Comparison of ENCODE assay signal across 20 mouse cellular contexts in the genomic region with DNA sequence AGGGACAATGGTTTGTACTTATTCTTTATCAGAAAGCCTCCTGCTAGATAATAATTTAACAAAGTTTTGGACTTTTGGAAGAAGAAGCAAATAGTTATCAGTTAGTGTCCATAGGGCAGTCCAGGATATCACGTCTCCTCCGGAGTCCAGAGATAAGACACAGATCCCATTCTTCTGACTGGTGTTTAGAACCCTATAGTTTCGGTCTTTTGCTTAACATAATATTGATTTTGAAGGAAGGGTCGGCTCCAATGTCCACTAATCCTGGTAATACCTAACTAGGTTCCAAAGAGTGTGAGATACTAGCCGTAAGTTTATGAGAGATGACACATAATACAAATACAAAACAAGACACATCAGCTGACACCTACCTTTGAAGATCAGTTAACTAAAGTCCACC.
DNase-seq lines count a peak whose midpoint lies in the region; ATAC-seq and TF ChIP-seq lines count a peak whose summit lies in the region.
"Had no signal": no experiment of that assay in that cellular context is flagged by ENCODE, and none has a peak within 500 bp of the region (broad histone marks: within the 10 kb centered on the region; RNA-seq: fewer than 3 reads in every experiment).

No protein-coding gene starts in this region.

- no peak overlapping the region for H3K4me2 ChIP-seq in liver, embryonic 15.5 days
- H3K4me2 ChIP-seq in liver, embryonic 11.5 days = no peak overlapping the region
- H3K4me2 ChIP-seq in intestine, embryonic 15.5 days (replicated peaks) = no peak overlapping the region
- H3K4me2 ChIP-seq in intestine, embryonic 16.5 days (ENCODE audit: low read depth, low read length) = no peak overlapping the region
- H3K4me2 ChIP-seq in liver, postnatal 0 days (ENCODE audit: low read depth, low read length) = no peak overlapping the region
- H3K4me2 ChIP-seq in heart, embryonic 12.5 days = no peak overlapping the region
- H3K4me2 ChIP-seq in lung, postnatal 0 days (replicated peaks; ENCODE audit: low read depth, low read length) = no peak overlapping the region
- no peak overlapping the region for H3K4me2 ChIP-seq in midbrain, embryonic 15.5 days
- H3K4me2 ChIP-seq: embryonic facial prominence, embryonic 12.5 days; forebrain, embryonic 13.5 days; forebrain, embryonic 15.5 days had no signal

- WGBS in liver, embryonic 15.5 days (ENCODE audit: insufficient replicate concordance) = 58% methylated on average over 5 of the region's 5 CpGs
- 69% methylated on average over 5 of the region's 5 CpGs for WGBS in liver, embryonic 11.5 days
- 68% methylated on average over 5 of the region's 5 CpGs for WGBS in intestine, embryonic 15.5 days
- 72% methylated on average over 5 of the region's 5 CpGs for WGBS in intestine, embryonic 16.5 days
- WGBS in liver, postnatal 0 days (ENCODE audit: insufficient replicate concordance) = 52% methylated on average over 5 of the region's 5 CpGs
- 58% methylated on average over 5 of the region's 5 CpGs for WGBS in heart, embryonic 12.5 days
- WGBS in lung, postnatal 0 days = 54% methylated on average over 5 of the region's 5 CpGs
- WGBS in midbrain, embryonic 15.5 days = 89% methylated on average over 5 of the region's 5 CpGs

- no peak overlapping the region for H3K4me3 ChIP-seq in liver, embryonic 15.5 days (replicated peaks)
- no peak overlapping the region for H3K4me3 ChIP-seq in liver, embryonic 11.5 days (ENCODE audit: low read depth, low read length)
- H3K4me3 ChIP-seq in intestine, embryonic 15.5 days (replicated peaks) = no peak overlapping the region
- no peak overlapping the region for H3K4me3 ChIP-seq in intestine, embryonic 16.5 days (ENCODE audit: low read length)
- no peak overlapping the region for H3K4me3 ChIP-seq in liver, postnatal 0 days (ENCODE audit: low read depth, low read length)
- no peak overlapping the region for H3K4me3 ChIP-seq in heart, embryonic 12.5 days
- no peak overlapping the region for H3K4me3 ChIP-seq in lung, postnatal 0 days (ENCODE audit: low read depth, low read length)
- H3K4me3 ChIP-seq in midbrain, embryonic 15.5 days = no peak overlapping the region
- H3K4me3 ChIP-seq: embryonic facial prominence, embryonic 10.5 days; embryonic facial prominence, embryonic 12.5 days; forebrain, embryonic 13.5 days; forebrain, embryonic 15.5 days had no signal

- no peak overlapping the region for H3K27ac ChIP-seq in liver, embryonic 15.5 days (replicated peaks)
- H3K27ac ChIP-seq in liver, embryonic 11.5 days (ENCODE audit: low read depth, low read length) = no peak overlapping the region
- no peak overlapping the region for H3K27ac ChIP-seq in intestine, embryonic 15.5 days
- H3K27ac ChIP-seq in intestine, embryonic 16.5 days (ENCODE audit: low read length) = no peak overlapping the region
- H3K27ac ChIP-seq in liver, postnatal 0 days (ENCODE audit: low read depth) = no peak overlapping the region
- no peak overlapping the region for H3K27ac ChIP-seq in heart, embryonic 12.5 days (ENCODE audit: poor library complexity, severe bottlenecking)
- no peak overlapping the region for H3K27ac ChIP-seq in lung, postnatal 0 days (ENCODE audit: low read length)
- H3K27ac ChIP-seq in midbrain, embryonic 15.5 days = no peak overlapping the region
- H3K27ac ChIP-seq: embryonic facial prominence, embryonic 10.5 days; embryonic facial prominence, embryonic 12.5 days; forebrain, embryonic 13.5 days; forebrain, embryonic 15.5 days had no signal

- H3K27me3 ChIP-seq in liver, embryonic 15.5 days = no peaks in the 10 kb centered on the region
- H3K27me3 ChIP-seq in liver, embryonic 11.5 days (replicated peaks; ENCODE audit: control insufficient read depth, insufficient read depth, low read length) = no peaks in the 10 kb centered on the region
- no peaks in the 10 kb centered on the region for H3K27me3 ChIP-seq in intestine, embryonic 15.5 days (replicated peaks)
- H3K27me3 ChIP-seq in intestine, embryonic 16.5 days (replicated peaks; ENCODE audit: control insufficient read depth, insufficient read depth, low read length) = no peaks in the 10 kb centered on the region
- H3K27me3 ChIP-seq in liver, postnatal 0 days (ENCODE audit: insufficient read depth, low read length) = no peaks in the 10 kb centered on the region
- no peaks in the 10 kb centered on the region for H3K27me3 ChIP-seq in heart, embryonic 12.5 days (replicated peaks)
- no peaks in the 10 kb centered on the region for H3K27me3 ChIP-seq in lung, postnatal 0 days (replicated peaks; ENCODE audit: insufficient read depth, low read length)
- no peaks in the 10 kb centered on the region for H3K27me3 ChIP-seq in midbrain, embryonic 15.5 days (replicated peaks)
- H3K27me3 ChIP-seq: embryonic facial prominence, embryonic 12.5 days; forebrain, embryonic 15.5 days had no signal

- H3K9ac ChIP-seq in liver, embryonic 15.5 days = no peak overlapping the region
- H3K9ac ChIP-seq in liver, embryonic 11.5 days (ENCODE audit: low read depth, low read length) = no peak overlapping the region
- H3K9ac ChIP-seq in intestine, embryonic 15.5 days = no peak overlapping the region
- H3K9ac ChIP-seq in intestine, embryonic 16.5 days (ENCODE audit: low read depth, low read length) = no peak overlapping the region
- no peak overlapping the region for H3K9ac ChIP-seq in liver, postnatal 0 days (replicated peaks)
- H3K9ac ChIP-seq in heart, embryonic 12.5 days = no peak overlapping the region
- no peak overlapping the region for H3K9ac ChIP-seq in lung, postnatal 0 days (replicated peaks; ENCODE audit: low read depth)
- no peak overlapping the region for H3K9ac ChIP-seq in midbrain, embryonic 15.5 days
- H3K9ac ChIP-seq: embryonic facial prominence, embryonic 12.5 days; forebrain, embryonic 13.5 days; forebrain, embryonic 15.5 days had no signal

- peak; percentile 54 for ATAC-seq in liver, embryonic 15.5 days (ENCODE audit: insufficient read depth)
- ATAC-seq in liver, embryonic 11.5 days (replicated peaks; ENCODE audit: low FRiP score) = no peak
- peak; percentile 56 for ATAC-seq in intestine, embryonic 15.5 days
- ATAC-seq in intestine, embryonic 16.5 days = peak; percentile 70
- ATAC-seq in liver, postnatal 0 days = peak; percentile 72
- ATAC-seq in heart, embryonic 12.5 days (ENCODE audit: insufficient number of reproducible peaks, low FRiP score) = no peak
- no peak for ATAC-seq in lung, postnatal 0 days
- no peak for ATAC-seq in midbrain, embryonic 15.5 days (replicated peaks)
- ATAC-seq: forebrain, embryonic 13.5 days; forebrain, embryonic 15.5 days had no signal

- H3K36me3 ChIP-seq in liver, embryonic 15.5 days (replicated peaks) = no peaks in the 10 kb centered on the region
- H3K36me3 ChIP-seq in liver, embryonic 11.5 days (ENCODE audit: control insufficient read depth, insufficient read depth, low read length) = no peaks in the 10 kb centered on the region
- no peaks in the 10 kb centered on the region for H3K36me3 ChIP-seq in intestine, embryonic 15.5 days
- H3K36me3 ChIP-seq in intestine, embryonic 16.5 days (ENCODE audit: control insufficient read depth, insufficient read depth, low read length) = no peaks in the 10 kb centered on the region
- H3K36me3 ChIP-seq in liver, postnatal 0 days (replicated peaks; ENCODE audit: insufficient read depth, low read length) = no peaks in the 10 kb centered on the region
- no peaks in the 10 kb centered on the region for H3K36me3 ChIP-seq in heart, embryonic 12.5 days
- H3K36me3 ChIP-seq in lung, postnatal 0 days (ENCODE audit: insufficient read depth, low read length) = no peaks in the 10 kb centered on the region
- no peaks in the 10 kb centered on the region for H3K36me3 ChIP-seq in midbrain, embryonic 15.5 days (replicated peaks)
- H3K36me3 ChIP-seq: embryonic facial prominence, embryonic 10.5 days; embryonic facial prominence, embryonic 12.5 days; forebrain, embryonic 15.5 days had no signal

- H3K9me3 ChIP-seq in liver, embryonic 15.5 days (replicated peaks) = no peaks in the 10 kb centered on the region
- H3K9me3 ChIP-seq in liver, embryonic 11.5 days (ENCODE audit: control insufficient read depth, low read length) = no peaks in the 10 kb centered on the region
- no peaks in the 10 kb centered on the region for H3K9me3 ChIP-seq in intestine, embryonic 15.5 days
- H3K9me3 ChIP-seq in intestine, embryonic 16.5 days (ENCODE audit: control insufficient read depth, low read length) = no peaks in the 10 kb centered on the region
- H3K9me3 ChIP-seq in liver, postnatal 0 days (ENCODE audit: low read length) = no peaks in the 10 kb centered on the region
- no peaks in the 10 kb centered on the region for H3K9me3 ChIP-seq in heart, embryonic 12.5 days (replicated peaks)
- H3K9me3 ChIP-seq in lung, postnatal 0 days (ENCODE audit: low read length) = no peaks in the 10 kb centered on the region
- no peaks in the 10 kb centered on the region for H3K9me3 ChIP-seq in midbrain, embryonic 15.5 days
- H3K9me3 ChIP-seq: embryonic facial prominence, embryonic 10.5 days; embryonic facial prominence, embryonic 12.5 days; forebrain, embryonic 13.5 days; forebrain, embryonic 15.5 days had no signal

- no peak for DNase-seq in liver, embryonic 11.5 days (ENCODE audit: low spot score)
- DNase-seq in liver, postnatal 0 days = no peak
- no peak for DNase-seq in lung, postnatal 0 days (ENCODE audit: low spot score)
- DNase-seq: adrenal gland, adult 8-10 months; adrenal gland, postnatal 14 days; adrenal gland, postnatal 36 days; cerebellum, adult 11-12 months; cerebellum, adult 2 months; cerebellum, adult 9-10 months; cerebellum, postnatal 10 days; cerebellum, postnatal 25 days had no signal

- no peak for TF ChIP-seq CTCF in liver, postnatal 0 days (IDR thresholded peaks at IDR 0.05; ENCODE audit: low read depth)
- no peak for TF ChIP-seq CTCF in lung, postnatal 0 days (IDR thresholded peaks at IDR 0.05)

- TF ChIP-seq EP300 in liver, postnatal 0 days (IDR thresholded peaks at IDR 0.05; ENCODE audit: low read depth) = no peak
- no peak for TF ChIP-seq EP300 in lung, postnatal 0 days (IDR thresholded peaks at IDR 0.05)

- H3K4me1 ChIP-seq in liver, embryonic 15.5 days (replicated peaks) = no peaks in the 10 kb centered on the region
- H3K4me1 ChIP-seq in liver, embryonic 11.5 days (replicated peaks; ENCODE audit: control insufficient read depth, insufficient read depth, low read length) = no peaks in the 10 kb centered on the region
- H3K4me1 ChIP-seq in intestine, embryonic 15.5 days (replicated peaks) = no peaks in the 10 kb centered on the region
- H3K4me1 ChIP-seq in intestine, embryonic 16.5 days (ENCODE audit: control insufficient read depth, insufficient read depth, low read length) = no peaks in the 10 kb centered on the region
- H3K4me1 ChIP-seq in liver, postnatal 0 days (ENCODE audit: insufficient read depth) = no peaks in the 10 kb centered on the region
- no peaks in the 10 kb centered on the region for H3K4me1 ChIP-seq in heart, embryonic 12.5 days (replicated peaks)
- H3K4me1 ChIP-seq in lung, postnatal 0 days (ENCODE audit: insufficient read depth, low read depth, low read length) = no peaks in the 10 kb centered on the region
- no peaks in the 10 kb centered on the region for H3K4me1 ChIP-seq in midbrain, embryonic 15.5 days
- H3K4me1 ChIP-seq: embryonic facial prominence, embryonic 10.5 days; embryonic facial prominence, embryonic 12.5 days; forebrain, embryonic 13.5 days; forebrain, embryonic 15.5 days had no signal

Comparison
In these comparisons a context has a peak if more than half of its experiments do, and no peak if none do; other contexts are left out.
1. ATAC-seq: peak in liver, embryonic 15.5 days (single experiment), intestine, embryonic 15.5 days (single experiment), intestine, embryonic 16.5 days (single experiment) and liver, postnatal 0 days (single experiment); none in liver, embryonic 11.5 days (single experiment), heart, embryonic 12.5 days (single experiment), lung, postnatal 0 days (single experiment) and midbrain, embryonic 15.5 days (single experiment).